In genomic region chr14:77706511-77707246, GRCm38 (mm10) we compare ENCODE assay signal across 14 mouse cellular contexts.
DNase-seq lines count a peak whose midpoint lies in the region; ATAC-seq and TF ChIP-seq lines count a peak whose summit lies in the region.
"Had no signal": no experiment of that assay in that cellular context is flagged by ENCODE, and none has a peak within 500 bp of the region (broad histone marks: within the 10 kb centered on the region; RNA-seq: fewer than 3 reads in every experiment).

No protein-coding gene starts in this region.

- DNase-seq in embryonic facial prominence, embryonic 10.5 days (ENCODE audit: low spot score) = no peak
- no peak for DNase-seq in kidney, adult 2 months
- no peak for DNase-seq in testis, postnatal 10 days (ENCODE audit: low spot score)
- DNase-seq in mesoderm, embryonic 11.5 days (ENCODE audit: low read depth, low spot score) = peak; percentile 43
- DNase-seq in stomach, postnatal 0 days (ENCODE audit: low spot score) = no peak
- DNase-seq: kidney, postnatal 4 days; liver, postnatal 0 days; thymus, postnatal 4 days had no signal

- no peak for TF ChIP-seq POLR2A in kidney, adult 2 months (IDR thresholded peaks at IDR 0.05; ENCODE audit: low read depth, low read length)
- no peak for TF ChIP-seq POLR2A in testis, adult 2 months (IDR thresholded peaks at IDR 0.05; ENCODE audit: control insufficient read depth, low read depth, low read length)

- peak overlapping the region; percentile 29 for H3K4me2 ChIP-seq in embryonic facial prominence, embryonic 12.5 days (replicated peaks)
- H3K4me2 ChIP-seq in kidney, embryonic 16.5 days (replicated peaks; ENCODE audit: low read depth, low read length) = peak overlapping the region; percentile 48
- H3K4me2 ChIP-seq in stomach, postnatal 0 days (replicated peaks; ENCODE audit: low read depth) = no peak overlapping the region; the same call in 1 of the 2 replicates
- H3K4me2 ChIP-seq: heart, embryonic 12.5 days; midbrain, embryonic 13.5 days; neural tube, embryonic 13.5 days had no signal

- no peaks in the 10 kb centered on the region for H3K27me3 ChIP-seq in embryonic facial prominence, embryonic 12.5 days
- 0 out of 2 replicates have a peak, but pooled peaks cover 5% of the 10 kb centered on the region for H3K27me3 ChIP-seq in embryonic facial prominence, embryonic 10.5 days (replicated peaks; ENCODE audit: low read depth, poor library complexity, severe bottlenecking)
- no peaks in the 10 kb centered on the region for H3K27me3 ChIP-seq in kidney, embryonic 16.5 days (ENCODE audit: insufficient read depth, low read length)
- no peaks in the 10 kb centered on the region; the same call in 1 of the 2 replicates for H3K27me3 ChIP-seq in kidney, adult 2 months (replicated peaks; ENCODE audit: control insufficient read depth, insufficient read depth, low read length)
- no peaks in the 10 kb centered on the region for H3K27me3 ChIP-seq in testis, adult 2 months (ENCODE audit: control insufficient read depth, insufficient read depth, low read length)
- H3K27me3 ChIP-seq in stomach, postnatal 0 days (ENCODE audit: control insufficient read depth, insufficient read depth, low read length) = no peaks in the 10 kb centered on the region
- H3K27me3 ChIP-seq: heart, embryonic 12.5 days; midbrain, embryonic 13.5 days; neural tube, embryonic 13.5 days had no signal

- no peaks in the 10 kb centered on the region for H3K36me3 ChIP-seq in embryonic facial prominence, embryonic 12.5 days
- H3K36me3 ChIP-seq in embryonic facial prominence, embryonic 10.5 days (replicated peaks) = no peaks in the 10 kb centered on the region
- H3K36me3 ChIP-seq in kidney, embryonic 16.5 days (ENCODE audit: insufficient read depth, low read length) = no peaks in the 10 kb centered on the region
- no peaks in the 10 kb centered on the region for H3K36me3 ChIP-seq in kidney, adult 2 months (ENCODE audit: control insufficient read depth, insufficient read depth, low read length)
- H3K36me3 ChIP-seq in testis, adult 2 months (ENCODE audit: control insufficient read depth, insufficient read depth, low read length) = no peaks in the 10 kb centered on the region
- no peaks in the 10 kb centered on the region for H3K36me3 ChIP-seq in stomach, postnatal 0 days (ENCODE audit: control insufficient read depth, insufficient read depth, low read length)
- H3K36me3 ChIP-seq: heart, embryonic 12.5 days had no signal

- H3K9ac ChIP-seq in embryonic facial prominence, embryonic 12.5 days = no peak overlapping the region
- no peak overlapping the region for H3K9ac ChIP-seq in kidney, embryonic 16.5 days (replicated peaks; ENCODE audit: low read length)
- H3K9ac ChIP-seq in stomach, postnatal 0 days (ENCODE audit: low read length) = no peak overlapping the region
- H3K9ac ChIP-seq: heart, embryonic 12.5 days; liver, postnatal 0 days; midbrain, embryonic 13.5 days; neural tube, embryonic 13.5 days had no signal

- H3K27ac ChIP-seq in embryonic facial prominence, embryonic 12.5 days = no peak overlapping the region
- H3K27ac ChIP-seq in embryonic facial prominence, embryonic 10.5 days (replicated peaks) = no peak overlapping the region
- no peak overlapping the region for H3K27ac ChIP-seq in kidney, embryonic 16.5 days (ENCODE audit: low read length)
- H3K27ac ChIP-seq in kidney, adult 2 months (ENCODE audit: insufficient read depth, low read depth, low read length) = no peak overlapping the region
- H3K27ac ChIP-seq in testis, adult 2 months (ENCODE audit: control insufficient read depth, insufficient read depth, low read depth, low read length) = no peak overlapping the region
- no peak overlapping the region for H3K27ac ChIP-seq in stomach, postnatal 0 days (replicated peaks)
- H3K27ac ChIP-seq: midbrain, embryonic 13.5 days; neural tube, embryonic 13.5 days had no signal

- TF ChIP-seq CTCF in kidney, adult 2 months (conservative IDR thresholded peaks at IDR 0.05; ENCODE audit: insufficient read depth, insufficient read length, low read depth, low read length) = no peak
- no peak for TF ChIP-seq CTCF in testis, adult 2 months (IDR thresholded peaks at IDR 0.05; ENCODE audit: control insufficient read depth, insufficient read depth, insufficient replicate concordance, low read depth, low read length)
- TF ChIP-seq CTCF in stomach, postnatal 0 days (IDR thresholded peaks at IDR 0.05; ENCODE audit: low read depth) = no peak

- H3K4me3 ChIP-seq in embryonic facial prominence, embryonic 12.5 days = no peak overlapping the region
- no peak overlapping the region for H3K4me3 ChIP-seq in embryonic facial prominence, embryonic 10.5 days
- H3K4me3 ChIP-seq in kidney, embryonic 16.5 days (ENCODE audit: low read length) = peak overlapping the region; percentile 23
- H3K4me3 ChIP-seq in kidney, adult 2 months (ENCODE audit: insufficient read depth, low read depth, low read length) = no peak overlapping the region
- H3K4me3 ChIP-seq in testis, adult 2 months (ENCODE audit: control insufficient read depth, low read depth, low read length) = peak overlapping the region; percentile 1; the same call in 1 of the 2 replicates
- H3K4me3 ChIP-seq in stomach, postnatal 0 days (ENCODE audit: low read depth, low read length) = no peak overlapping the region
- H3K4me3 ChIP-seq: heart, embryonic 12.5 days; midbrain, embryonic 13.5 days; neural tube, embryonic 13.5 days had no signal

- no peak for TF ChIP-seq EP300 in stomach, postnatal 0 days (optimal IDR thresholded peaks at IDR 0.05)

- H3K4me1 ChIP-seq in embryonic facial prominence, embryonic 12.5 days = peaks cover 6% of the 10 kb centered on the region; the same call in 1 of the 2 replicates
- H3K4me1 ChIP-seq in embryonic facial prominence, embryonic 10.5 days = peaks cover 12% of the 10 kb centered on the region
- H3K4me1 ChIP-seq in kidney, embryonic 16.5 days (ENCODE audit: insufficient read depth, low read length) = 0 out of 2 replicates have a peak, but pooled peaks cover 3% of the 10 kb centered on the region
- H3K4me1 ChIP-seq in kidney, adult 2 months (ENCODE audit: control insufficient read depth, insufficient read depth, low read length) = no peaks in the 10 kb centered on the region
- H3K4me1 ChIP-seq in testis, adult 2 months (ENCODE audit: control insufficient read depth, insufficient read depth, low read length) = no peaks in the 10 kb centered on the region
- no peaks in the 10 kb centered on the region for H3K4me1 ChIP-seq in stomach, postnatal 0 days (replicated peaks; ENCODE audit: control insufficient read depth, insufficient read depth)
- H3K4me1 ChIP-seq: heart, embryonic 12.5 days; midbrain, embryonic 13.5 days; neural tube, embryonic 13.5 days had no signal

- 46% methylated on average over 21 of the region's 21 CpGs for WGBS in embryonic facial prominence, embryonic 12.5 days
- WGBS in embryonic facial prominence, embryonic 10.5 days = 52% methylated on average over 21 of the region's 21 CpGs
- 33% methylated on average over 21 of the region's 21 CpGs for WGBS in kidney, embryonic 16.5 days
- whole genome bisulfite sequencing in kidney, adult 2 months = 44% methylated on average over 21 of the region's 21 CpGs
- 57% methylated on average over 21 of the region's 21 CpGs for WGBS in stomach, postnatal 0 days

- no peaks in the 10 kb centered on the region for H3K9me3 ChIP-seq in embryonic facial prominence, embryonic 12.5 days
- H3K9me3 ChIP-seq in embryonic facial prominence, embryonic 10.5 days = no peaks in the 10 kb centered on the region
- H3K9me3 ChIP-seq in kidney, embryonic 16.5 days (ENCODE audit: low read length) = 0 out of 2 replicates have a peak, but pooled peaks cover 6% of the 10 kb centered on the region
- no peaks in the 10 kb centered on the region for H3K9me3 ChIP-seq in stomach, postnatal 0 days (ENCODE audit: control insufficient read depth, low read length)
- H3K9me3 ChIP-seq: midbrain, embryonic 13.5 days; neural tube, embryonic 13.5 days had no signal

- no peak for ATAC-seq in embryonic facial prominence, embryonic 12.5 days (ENCODE audit: insufficient number of reproducible peaks, insufficient read depth, low FRiP score, low TSS enrichment)
- ATAC-seq in kidney, embryonic 16.5 days (ENCODE audit: low FRiP score, low TSS enrichment) = 0 out of 2 replicates have a peak, but pooled peaks have one; percentile 39
- ATAC-seq in stomach, postnatal 0 days (ENCODE audit: low FRiP score, low TSS enrichment) = no peak
- ATAC-seq: liver, postnatal 0 days; midbrain, embryonic 13.5 days had no signal

Comparison
In these comparisons a context has a peak if more than half of its experiments do, and no peak if none do; other contexts are left out.
1. H3K4me3 ChIP-seq: peak in kidney, embryonic 16.5 days (single experiment) and testis, adult 2 months (single experiment); none in embryonic facial prominence, embryonic 12.5 days (single experiment), embryonic facial prominence, embryonic 10.5 days (single experiment), kidney, adult 2 months (single experiment) and stomach, postnatal 0 days (single experiment).